Mouse (Mus musculus) layer of hippocampus, adult 9-11 months (tissue): ENCODE data around the gene Chil3.
A peak's percentile ranks its signal among the peaks of the same experiment; 100 is the strongest.
"Not testable (repeated sequence)": the region's sequence is repeated elsewhere in the genome, so short reads cannot be mapped to it uniquely, and the experiment has no call there.

ENCODE experiments used
- DNase-seq: peaks from one replicate; pipeline ENCODE4 v3.0.0; 2022

Chil3 gene

GRCm38 (mm10) chr3:106167464-106167863 is at the start of gene Chil3:
Gene Chil3 (minus strand): TSS chr3:106167564.
- DNase-seq: no peak

DNA sequence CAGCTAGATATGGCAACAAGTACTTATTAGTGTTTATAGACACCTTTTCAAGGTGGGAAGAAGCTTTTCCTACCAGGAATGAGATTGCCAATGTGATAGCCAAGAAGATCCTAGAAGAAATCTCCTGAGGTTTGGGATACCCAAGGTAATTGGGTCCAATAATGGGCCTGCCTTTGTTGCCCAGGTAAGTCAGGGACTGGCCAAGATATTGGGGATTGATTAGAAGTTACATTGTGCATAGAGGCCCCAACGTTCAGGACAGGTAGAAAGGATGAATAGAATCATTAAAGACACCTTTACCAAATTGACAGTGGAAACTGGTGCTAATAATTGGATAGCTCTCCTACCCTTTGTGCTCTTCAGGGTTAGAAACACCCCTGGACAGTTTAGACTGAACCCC is 30.7 kb upstream of the Chil3 start:
- DNase-seq: not testable (repeated sequence)

GRCm38 (mm10) chr3:106197246-106197645 is 29.9 kb upstream of the Chil3 start:
- DNase-seq: not testable (repeated sequence)

GRCm38 (mm10) chr3:106196276-106196675 is 28.9 kb upstream of the Chil3 start:
- no peak for DNase-seq

- no peak for DNase-seq
Observed at GRCm38 (mm10) chr3:106195486-106195885, 28.1 kb upstream of the Chil3 start.

- DNase-seq: no peak
Observed at GRCm38 (mm10) chr3:106187991-106188390, 20.6 kb upstream of the Chil3 start.

- no peak for DNase-seq
Observed at GRCm38 (mm10) chr3:106177509-106178189, 10.3 kb upstream of the Chil3 start.

GRCm38 (mm10) chr3:106174971-106175370 is 7.6 kb upstream of the Chil3 start:
- not testable (repeated sequence) for DNase-seq

DNA sequence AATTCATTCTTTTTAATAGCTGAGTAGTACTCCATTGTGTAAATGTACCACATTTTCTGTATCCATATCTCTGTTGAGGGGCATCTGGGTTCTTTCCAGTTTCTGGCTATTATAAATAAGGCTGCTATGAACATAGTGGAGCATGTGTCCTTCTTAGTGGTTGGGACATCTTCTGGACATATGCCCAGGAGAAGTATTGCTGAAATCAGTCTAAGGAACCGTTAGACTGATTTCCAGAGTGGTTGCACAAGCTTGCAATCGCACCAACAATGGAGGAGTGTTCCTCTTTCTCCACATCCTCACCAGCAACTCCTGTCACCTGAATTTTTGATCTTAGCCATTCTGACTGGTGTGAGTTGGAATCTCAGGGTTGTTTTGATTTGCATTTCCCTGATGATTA is 5.1 kb upstream of the Chil3 start:
- DNase-seq: not testable (repeated sequence)

GRCm38 (mm10) chr3:106171135-106171731 is 3.9 kb upstream of the Chil3 start:
- no peak for DNase-seq

- DNase-seq: no peak
Observed at GRCm38 (mm10) chr3:106170522-106171053, 3.2 kb upstream of the Chil3 start.

- DNase-seq: no peak
Observed at GRCm38 (mm10) chr3:106154413-106154812, 13.0 kb downstream of the Chil3 start.

DNA sequence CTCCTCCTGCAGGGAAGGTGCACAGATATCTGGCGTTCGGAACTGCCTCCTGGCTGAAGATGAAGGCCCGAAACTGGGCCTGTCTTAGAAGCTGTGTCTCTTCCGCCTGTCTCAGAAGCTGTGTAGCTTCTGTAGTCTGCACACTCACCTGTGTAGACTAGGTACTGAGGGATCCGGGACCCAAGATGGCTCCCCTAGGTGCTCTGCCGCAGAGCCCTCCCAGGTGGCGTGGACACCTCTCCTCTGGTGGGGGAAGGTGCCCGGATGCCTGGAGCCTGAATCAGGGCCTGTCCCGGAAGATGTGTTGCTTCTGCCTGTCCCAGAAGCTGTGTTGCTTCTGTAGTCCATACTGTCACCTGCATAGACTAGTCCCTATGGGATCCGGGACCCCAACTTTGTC is 23.3 kb downstream of the Chil3 start:
- no peak for DNase-seq

DNA sequence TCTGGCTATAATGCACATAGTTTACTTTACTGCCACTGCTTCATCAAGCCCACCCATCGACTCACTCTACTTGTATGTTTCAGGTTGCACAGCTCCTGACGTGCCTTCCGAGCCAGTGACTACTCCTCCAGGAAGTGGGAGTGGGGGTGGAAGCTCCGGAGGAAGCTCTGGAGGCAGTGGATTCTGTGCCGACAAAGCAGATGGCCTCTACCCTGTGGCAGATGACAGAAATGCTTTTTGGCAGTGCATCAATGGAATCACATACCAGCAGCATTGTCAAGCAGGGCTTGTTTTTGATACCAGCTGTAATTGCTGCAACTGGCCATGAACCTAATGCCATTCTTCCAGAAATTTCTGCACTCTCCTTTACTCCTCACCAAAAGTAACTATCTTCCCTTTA is 35.7 kb downstream of the Chil3 start:
- DNase-seq: peak; percentile 94

- DNase-seq: no peak
Observed at GRCm38 (mm10) chr3:106128807-106129493, 38.4 kb downstream of the Chil3 start.

- DNase-seq: no peak
Observed at GRCm38 (mm10) chr3:106126999-106127398, 40.4 kb downstream of the Chil3 start.

DNA sequence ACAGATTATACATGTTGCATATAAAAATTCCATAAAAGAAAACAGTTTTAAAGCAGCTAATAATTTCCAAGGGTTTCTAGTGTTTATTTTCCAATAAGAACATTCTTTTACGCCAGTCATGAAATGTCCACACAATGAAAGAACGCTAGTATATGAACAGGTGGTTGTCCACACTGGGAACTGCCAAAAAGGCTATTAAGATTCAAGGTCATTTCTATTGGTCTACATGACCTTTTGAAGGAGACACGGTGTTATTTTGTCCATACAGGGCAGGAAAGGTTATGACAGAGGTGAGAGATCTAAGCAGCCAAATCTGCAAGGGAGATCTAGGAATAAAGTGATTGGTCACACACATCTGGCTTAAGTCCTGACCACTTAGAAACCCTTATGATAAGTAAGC is 54.4 kb downstream of the Chil3 start, which contains the start of gene Chia1:
TSS of gene Chia1 (plus strand) at position 301 of the 400 bp plus-strand sequence.
- DNase-seq: no peak
